Mouse (Mus musculus) intestine, embryonic 16.5 days (tissue): Measurements from ENCODE around the gene Crhbp. TPM values are rescaled to one million over a fixed set of nuclear protein-coding genes. Genes with fewer than 3 reads are reported as not detected.

Experiments
- ATAC-seq: fragments of 200-750 bp; cut with Nextera tagmentation; 2 replicates; pipeline ENCODE4 v1.8.0; 2017; ENCODE audit warnings: moderate TSS enrichment, moderate library complexity
- H3K27ac ChIP-seq: fragments of 300-500 bp; sonication (generic); 2 replicates; pipeline ENCODE4 v1.5.1; 2014; ENCODE audit warnings: mild to moderate bottlenecking, low read length
- H3K27me3 ChIP-seq: fragments of 300-500 bp; sonication (generic); replicated peaks from 2 replicates; pipeline ENCODE4 v1.6.1; 2014; ENCODE audit warnings: low read length, control low read depth, mixed read lengths; ENCODE audit not compliant: control insufficient read depth, insufficient read depth
- H3K36me3 ChIP-seq: fragments of 300-500 bp; sonication (generic); 2 replicates; pipeline ENCODE4 v1.6.1; 2014; ENCODE audit warnings: low read length, control low read depth; ENCODE audit not compliant: control insufficient read depth, insufficient read depth
- H3K4me1 ChIP-seq: fragments of 300-500 bp; sonication (generic); 2 replicates; pipeline ENCODE4 v1.6.1; 2014; ENCODE audit warnings: low read length, control low read depth, mixed read lengths; ENCODE audit not compliant: control insufficient read depth, insufficient read depth
- H3K4me2 ChIP-seq: fragments of 300-500 bp; sonication (generic); 2 replicates; pipeline ENCODE4 v1.6.1; 2014; ENCODE audit warnings: low read depth, low read length, control low read depth
- H3K4me3 ChIP-seq: fragments of 300-500 bp; sonication (generic); 2 replicates; pipeline ENCODE4 v1.5.1; 2014; ENCODE audit warnings: mild to moderate bottlenecking, low read length
- H3K9ac ChIP-seq: fragments of 300-500 bp; sonication (generic); 2 replicates; pipeline ENCODE4 v1.6.1; 2014; ENCODE audit warnings: low read depth, low read length
- H3K9me3 ChIP-seq: fragments of 300-500 bp; sonication (generic); 2 replicates; pipeline ENCODE4 v1.6.1; 2016; ENCODE audit warnings: low read length, control low read depth; ENCODE audit not compliant: control insufficient read depth
- WGBS: fragments of 180-500 bp; shearing (Covaris S2); extraction: QIAGEN DNeasy Blood & Tissue Kit; methylation state at CpG from one replicate; pipeline ENCODE4 v1.1.7; 2014; 5-methylcytosine and 5-hydroxymethylcytosine counted together
- polyA plus RNA-seq: library from polyadenylated mRNA; unstranded; fragments of >200 nt; fragmentation: Nextera tagmentation; extraction: Ambion mirVana; gene quantifications from 2 replicates; pipeline ENCODE4 v1.2.1, GENCODE M21; 2015

Crhbp gene
- polyA plus RNA-seq, 1 experiment from 2014 or later = 0.20 TPM

DNA sequence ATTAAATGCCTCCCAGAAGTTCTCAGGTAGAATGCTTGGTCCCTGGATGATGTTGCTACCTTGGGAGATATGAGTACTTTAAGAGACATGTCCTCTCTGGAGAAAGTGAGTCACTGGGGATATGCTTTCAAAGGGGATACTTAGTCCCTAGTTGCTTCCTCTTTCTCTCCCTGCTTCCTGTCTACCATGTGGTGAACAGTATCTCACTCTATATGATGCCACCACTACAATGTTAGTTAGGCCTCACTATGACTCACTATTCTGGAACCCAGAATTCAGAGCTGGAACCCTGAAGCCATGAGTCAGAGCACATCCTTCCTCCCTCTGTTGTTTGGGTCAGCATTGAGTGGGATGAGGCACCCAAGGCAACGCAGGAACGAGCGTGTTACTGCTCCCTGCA lies 17.2 kb downstream of the Crhbp start:
- no peaks in the 10 kb centered on the region for H3K27me3 ChIP-seq
- H3K36me3 ChIP-seq = no peaks in the 10 kb centered on the region
- 87% methylated on average over 3 of the region's 3 CpGs for WGBS
- H3K4me2 ChIP-seq = no peak overlapping the region
- H3K9me3 ChIP-seq = no peaks in the 10 kb centered on the region
- no peak for ATAC-seq
- no peak overlapping the region for H3K9ac ChIP-seq
- H3K27ac ChIP-seq = no peak overlapping the region
- no peak overlapping the region for H3K4me3 ChIP-seq
- H3K4me1 ChIP-seq = no peaks in the 10 kb centered on the region

DNA sequence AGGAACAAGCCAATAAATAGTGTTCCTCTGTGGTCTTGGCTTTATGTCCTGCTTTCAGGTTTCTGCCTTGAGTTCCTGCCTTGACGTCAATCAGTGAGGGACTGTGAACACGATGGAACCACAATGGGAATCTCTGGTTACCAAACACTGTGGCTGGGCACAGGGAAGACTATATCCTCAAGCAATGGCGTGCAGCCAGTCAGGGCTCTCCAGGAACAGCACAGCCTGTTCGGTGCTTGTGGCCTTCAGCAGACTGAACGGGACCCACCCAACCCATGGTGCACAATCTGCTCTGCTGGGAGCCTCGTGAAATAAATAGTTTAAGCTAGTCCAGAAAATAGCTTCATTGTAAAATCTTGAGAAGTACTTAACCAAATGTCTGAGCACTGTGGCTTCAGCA lies 18.3 kb downstream of the Crhbp start:
- Histone ChIP-seq H3K4me1 (no peaks in the 10 kb centered on the region), H3K27ac (no peak overlapping the region), H3K4me2 (no peak overlapping the region), H3K9me3 (no peaks in the 10 kb centered on the region), H3K9ac (no peak overlapping the region), H3K36me3 (no peaks in the 10 kb centered on the region), H3K4me3 (no peak overlapping the region), H3K27me3 (no peaks in the 10 kb centered on the region)
- ATAC-seq = no peak
- 82% methylated on average over 6 of the region's 6 CpGs for WGBS

DNA sequence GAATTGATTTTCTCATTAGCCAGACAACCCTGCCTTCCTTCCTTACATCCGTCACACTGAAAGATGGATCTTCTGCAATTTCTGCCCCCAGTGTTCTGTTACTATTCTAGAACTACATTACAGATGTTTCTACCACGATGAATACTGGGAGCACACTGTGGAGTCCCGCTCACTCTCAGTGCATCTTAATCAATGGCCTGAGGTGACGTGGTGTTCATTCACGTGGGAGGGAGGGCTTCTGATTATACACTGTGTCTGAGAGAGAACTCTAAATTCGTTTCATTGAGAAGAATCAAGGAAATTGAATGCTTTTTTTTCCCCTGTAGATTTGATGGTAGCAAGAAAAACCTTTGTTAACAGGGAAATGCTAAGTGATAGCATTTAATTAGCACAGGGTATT lies 19.2 kb downstream of the Crhbp start:
- H3K4me3 ChIP-seq = no peak overlapping the region
- H3K9ac ChIP-seq = no peak overlapping the region
- H3K27ac ChIP-seq = no peak overlapping the region
- no peaks in the 10 kb centered on the region for H3K36me3 ChIP-seq
- no peaks in the 10 kb centered on the region for H3K9me3 ChIP-seq
- 56% methylated on average over 6 of the region's 6 CpGs for WGBS
- no peak for ATAC-seq
- H3K4me1 ChIP-seq = no peaks in the 10 kb centered on the region
- H3K4me2 ChIP-seq = no peak overlapping the region
- no peaks in the 10 kb centered on the region for H3K27me3 ChIP-seq

DNA sequence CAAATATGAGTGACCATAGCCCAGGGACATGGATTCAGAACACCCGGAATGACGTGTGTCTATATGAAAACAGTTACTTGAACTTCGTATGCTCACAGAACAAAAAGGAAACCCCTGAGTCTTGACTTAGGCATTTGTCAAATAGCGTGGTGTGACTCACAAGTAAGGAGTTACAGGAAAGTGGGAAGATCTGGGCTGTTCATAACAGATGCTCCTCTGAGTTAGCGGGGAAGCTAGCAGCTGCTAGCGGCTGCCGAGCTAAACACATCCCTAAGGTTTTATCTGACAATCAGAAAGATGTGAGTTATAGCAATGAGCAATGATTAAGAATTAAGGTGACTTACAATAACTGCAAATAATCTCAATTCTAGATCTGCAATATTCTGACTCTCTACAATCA lies 19.8 kb downstream of the Crhbp start:
- no peaks in the 10 kb centered on the region for H3K9me3 ChIP-seq
- no peaks in the 10 kb centered on the region for H3K4me1 ChIP-seq
- no peak overlapping the region for H3K4me3 ChIP-seq
- H3K9ac ChIP-seq = no peak overlapping the region
- no peaks in the 10 kb centered on the region for H3K36me3 ChIP-seq
- WGBS = 55% methylated on average over 7 of the region's 7 CpGs
- H3K27me3 ChIP-seq = no peaks in the 10 kb centered on the region
- H3K4me2 ChIP-seq = no peak overlapping the region
- no peak overlapping the region for H3K27ac ChIP-seq
- no peak for ATAC-seq

DNA sequence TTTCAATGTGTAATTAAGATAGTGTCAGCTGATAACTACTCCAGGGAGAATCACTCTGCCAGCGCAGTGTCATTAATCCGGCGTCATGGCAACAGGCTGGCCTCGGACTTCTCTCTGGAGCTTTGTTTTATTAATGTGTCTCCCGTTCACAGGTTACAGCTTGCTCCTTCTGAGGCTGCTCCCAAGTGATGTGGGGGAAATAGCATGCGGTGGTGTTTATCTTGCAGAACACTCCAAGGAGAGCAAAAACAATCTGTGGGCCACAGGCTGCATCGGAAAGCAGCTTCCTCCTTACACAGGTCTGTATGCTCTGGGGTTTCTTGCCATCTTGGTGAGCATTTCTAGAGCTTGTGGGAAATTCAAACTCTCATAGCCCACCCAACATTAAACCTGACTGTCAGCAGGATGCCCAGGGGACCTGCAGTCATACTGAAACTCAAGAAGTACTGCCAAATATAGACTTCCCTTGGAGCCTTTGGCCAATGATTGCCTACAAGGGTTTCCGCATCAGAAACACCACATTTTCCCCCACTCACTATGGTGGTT lies 25.4 kb downstream of the Crhbp start:
- no peaks in the 10 kb centered on the region for H3K4me1 ChIP-seq
- WGBS = 18% methylated on average over 8 of the region's 8 CpGs
- no peak for ATAC-seq
- no peak overlapping the region for H3K4me2 ChIP-seq
- no peaks in the 10 kb centered on the region for H3K27me3 ChIP-seq
- H3K27ac ChIP-seq = no peak overlapping the region
- H3K9me3 ChIP-seq = no peaks in the 10 kb centered on the region
- H3K4me3 ChIP-seq = no peak overlapping the region
- H3K36me3 ChIP-seq = no peaks in the 10 kb centered on the region
- H3K9ac ChIP-seq = no peak overlapping the region

GRCm38 (mm10) chr13:95418575-95419203 lies 26.0 kb downstream of the Crhbp start:
- H3K36me3 ChIP-seq = no peaks in the 10 kb centered on the region
- H3K4me3 ChIP-seq = no peak overlapping the region
- H3K4me1 ChIP-seq = no peaks in the 10 kb centered on the region
- no peak overlapping the region for H3K27ac ChIP-seq
- ATAC-seq = no peak
- no peaks in the 10 kb centered on the region for H3K9me3 ChIP-seq
- no peaks in the 10 kb centered on the region for H3K27me3 ChIP-seq
- H3K9ac ChIP-seq = no peak overlapping the region
- 45% methylated on average over 6 of the region's 6 CpGs for WGBS
- no peak overlapping the region for H3K4me2 ChIP-seq

GRCm38 (mm10) chr13:95412257-95412656 lies 32.5 kb downstream of the Crhbp start:
- H3K4me2 ChIP-seq = no peak overlapping the region
- H3K27ac ChIP-seq = no peak overlapping the region
- no peaks in the 10 kb centered on the region for H3K27me3 ChIP-seq
- no peaks in the 10 kb centered on the region for H3K36me3 ChIP-seq
- no peaks in the 10 kb centered on the region for H3K9me3 ChIP-seq
- no peak overlapping the region for H3K9ac ChIP-seq
- ATAC-seq = no peak; the same call in 1 of the 2 replicates
- WGBS = 11% methylated on average over 2 of the region's 2 CpGs
- H3K4me1 ChIP-seq = no peaks in the 10 kb centered on the region
- H3K4me3 ChIP-seq = no peak overlapping the region

GRCm38 (mm10) chr13:95393242-95393641 lies 51.5 kb downstream of the Crhbp start:
- H3K36me3 ChIP-seq = no peaks in the 10 kb centered on the region
- H3K4me1 ChIP-seq = no peaks in the 10 kb centered on the region
- no peak overlapping the region for H3K4me2 ChIP-seq
- 86% methylated on average over 7 of the region's 7 CpGs for whole genome bisulfite sequencing
- H3K4me3 ChIP-seq = no peak overlapping the region
- H3K9me3 ChIP-seq = 0 out of 2 replicates have a peak, but pooled peaks cover 5% of the 10 kb centered on the region
- H3K27ac ChIP-seq = no peak overlapping the region
- no peaks in the 10 kb centered on the region for H3K27me3 ChIP-seq
- no peak overlapping the region for H3K9ac ChIP-seq
- ATAC-seq = no peak

DNA sequence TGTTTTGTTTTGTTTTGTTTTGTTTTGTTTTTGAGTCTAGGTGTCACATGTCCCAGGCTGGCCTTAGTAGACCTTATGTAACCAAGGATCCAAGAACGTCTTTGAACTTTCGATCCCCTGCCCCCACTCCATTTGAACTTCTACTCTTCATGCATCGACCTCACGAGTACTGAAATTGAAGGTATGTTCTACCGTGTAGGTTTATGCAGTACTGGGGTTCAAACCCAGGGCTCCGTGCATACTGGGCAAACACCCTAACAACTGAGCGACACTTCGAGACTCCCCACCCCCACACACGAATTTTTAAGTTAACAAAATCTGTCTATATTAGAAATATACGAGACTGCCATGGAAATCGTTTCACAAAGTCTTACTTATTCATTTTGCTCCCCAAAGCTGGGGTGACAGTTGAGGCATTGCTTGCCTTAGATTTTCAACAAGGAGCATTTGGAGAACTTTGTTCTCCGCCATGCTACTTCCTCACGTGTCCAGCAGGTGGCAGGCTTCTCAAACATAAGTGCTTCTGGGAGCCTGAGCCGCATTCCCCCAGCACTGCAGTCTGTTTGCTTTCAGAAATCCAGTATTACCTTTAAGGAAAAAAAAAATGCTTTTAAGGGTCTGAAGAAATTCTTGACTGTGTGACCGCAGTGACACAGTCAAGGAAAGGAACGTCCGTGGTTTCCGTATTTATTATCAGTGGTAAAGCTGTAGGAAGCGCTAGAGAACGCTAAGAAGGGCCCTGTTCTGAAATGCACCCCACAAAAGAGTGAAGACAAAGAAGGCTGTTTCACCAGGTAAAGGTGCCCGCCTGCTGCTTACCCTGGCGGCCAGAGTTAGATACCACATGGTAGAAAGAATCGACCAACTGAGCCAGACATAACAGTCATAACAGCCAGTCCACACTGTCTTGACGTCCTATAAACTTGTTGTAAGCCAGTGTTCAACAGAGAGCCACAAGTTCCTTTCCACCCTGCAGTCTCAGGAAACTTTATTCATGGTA lies 54.6 kb downstream of the Crhbp start:
- no peak overlapping the region for H3K4me2 ChIP-seq
- 31% methylated on average over 24 of the region's 24 CpGs for WGBS

More for the DNA sequence above, 54.6 kb downstream of the Crhbp start:
- Histone ChIP-seq H3K27ac (no peak overlapping the region), H3K4me3 (no peak overlapping the region), H3K4me1 (no peaks in the 10 kb centered on the region), H3K36me3 (no peaks in the 10 kb centered on the region), H3K9me3 (no peaks in the 10 kb centered on the region), H3K9ac (no peak overlapping the region), H3K27me3 (no peaks in the 10 kb centered on the region)
- peak; percentile 44; the same call in 1 of the 2 replicates for ATAC-seq
